Mouse (Mus musculus): ENCODE measurements around the gene Diablo. TPM values are rescaled to one million over a fixed set of nuclear protein-coding genes. Genes with fewer than 3 reads are reported as not detected.
"Not testable (repeated sequence)": the region's sequence is repeated elsewhere in the genome, so short reads cannot be mapped to it uniquely, and the experiment has no call there.

Diablo gene
- total RNA-seq, 2 experiments from 2014 or later, result 37.7 to 47.7 TPM

DNA sequence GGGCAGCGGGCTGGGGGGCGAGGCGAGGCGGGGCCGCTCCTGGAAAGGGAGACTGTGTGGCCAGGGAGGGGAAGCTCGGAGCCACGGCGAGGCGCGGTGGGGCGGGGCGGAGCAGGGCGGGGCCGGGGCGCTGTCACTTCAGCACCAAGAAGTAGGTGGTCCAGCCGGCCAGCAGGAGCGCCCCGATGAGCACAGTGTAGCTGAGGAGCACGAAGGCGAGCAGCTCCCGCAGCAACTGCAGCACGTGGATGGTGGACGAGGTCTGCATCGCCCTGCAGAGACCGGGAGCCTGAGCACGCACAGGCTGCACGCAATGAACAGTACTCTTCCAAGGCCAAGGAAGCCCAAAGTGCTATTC, 396 bp upstream of the Diablo start:
- intact Hi-C loops (cut with DNase I), result no loop called here
- peak overlapping the region; percentile 94 for H3K27ac ChIP-seq
- TF ChIP-seq CTCF (IDR thresholded peaks at IDR 0.05), result peak; percentile 22
- DNase-seq, result no peak
- peak overlapping the region; percentile 91 for H3K4me3 ChIP-seq

DNA sequence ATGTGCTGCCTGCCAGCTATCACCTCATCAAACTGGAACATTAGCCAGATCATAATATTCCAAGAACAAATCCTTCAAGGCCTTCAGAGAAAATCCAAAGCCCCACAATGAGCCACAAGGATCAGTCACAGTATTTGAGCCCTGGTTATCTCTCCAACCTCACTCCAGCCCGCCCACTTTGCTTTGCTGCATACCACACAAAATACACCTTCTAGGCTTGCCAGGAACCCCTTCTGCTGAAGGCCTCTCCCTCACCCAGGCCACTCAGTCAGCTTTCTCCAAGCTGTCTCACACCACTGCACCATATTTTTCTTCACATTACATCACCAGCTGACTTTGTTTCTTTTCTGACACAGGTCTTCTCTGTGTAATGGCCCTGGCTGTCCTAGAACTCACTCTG, 1.8 kb downstream of the Diablo start:
- intact Hi-C loops (cut with DNase I), result no loop called here
- DNase-seq, result no peak
- no peak for TF ChIP-seq CTCF (IDR thresholded peaks at IDR 0.05)
- Histone ChIP-seq H3K4me3 (no peak overlapping the region), H3K27ac (no peak overlapping the region)

DNA sequence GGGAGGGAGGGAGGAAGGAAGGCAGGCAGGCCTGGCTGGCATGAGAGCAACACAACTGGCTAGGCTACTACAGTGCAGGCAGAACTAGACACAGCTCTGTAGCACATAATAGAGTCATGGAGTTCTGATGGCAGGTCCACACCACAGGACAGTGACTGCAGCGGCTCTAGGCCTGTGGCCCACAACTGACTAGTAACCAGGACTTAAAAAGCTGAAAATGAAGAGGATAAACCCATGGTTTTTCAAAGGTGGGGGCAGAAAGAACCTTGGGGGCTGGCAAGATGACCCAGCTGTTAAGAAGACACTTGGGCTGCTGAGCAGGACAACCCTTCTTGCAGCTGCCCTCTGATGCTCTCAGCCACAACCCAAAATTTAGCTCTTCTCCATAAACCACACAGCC, 2.4 kb downstream of the Diablo start:
- intact Hi-C loops (cut with DNase I), result no loop called here
- H3K27ac ChIP-seq, result no peak overlapping the region
- DNase-seq, result no peak
- no peak overlapping the region for H3K4me3 ChIP-seq
- TF ChIP-seq CTCF (IDR thresholded peaks at IDR 0.05), result no peak

DNA sequence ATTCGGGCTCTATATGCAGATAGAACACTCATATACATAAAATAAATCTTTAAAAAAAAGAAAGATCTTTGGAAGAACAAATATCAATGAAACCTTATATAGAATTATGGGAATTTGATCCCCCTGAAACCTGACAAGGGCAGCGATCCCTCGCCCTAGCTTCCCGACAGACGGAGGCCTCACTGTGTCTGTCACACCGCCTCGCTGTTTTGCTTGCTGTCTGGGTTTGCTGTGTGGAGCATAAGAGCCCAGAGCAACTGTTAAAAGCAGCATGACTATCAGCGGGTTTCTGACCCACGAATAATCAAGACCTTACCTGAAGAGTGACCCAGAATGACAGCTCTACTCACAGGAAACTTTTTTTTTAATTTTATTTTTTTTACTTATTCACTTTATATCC, 3.3 kb downstream of the Diablo start:
- intact Hi-C loops (cut with DNase I), result no loop called here
- no peak for TF ChIP-seq CTCF (IDR thresholded peaks at IDR 0.05)
- no peak for DNase-seq
- H3K27ac ChIP-seq, result no peak overlapping the region
- H3K4me3 ChIP-seq, result no peak overlapping the region

DNA sequence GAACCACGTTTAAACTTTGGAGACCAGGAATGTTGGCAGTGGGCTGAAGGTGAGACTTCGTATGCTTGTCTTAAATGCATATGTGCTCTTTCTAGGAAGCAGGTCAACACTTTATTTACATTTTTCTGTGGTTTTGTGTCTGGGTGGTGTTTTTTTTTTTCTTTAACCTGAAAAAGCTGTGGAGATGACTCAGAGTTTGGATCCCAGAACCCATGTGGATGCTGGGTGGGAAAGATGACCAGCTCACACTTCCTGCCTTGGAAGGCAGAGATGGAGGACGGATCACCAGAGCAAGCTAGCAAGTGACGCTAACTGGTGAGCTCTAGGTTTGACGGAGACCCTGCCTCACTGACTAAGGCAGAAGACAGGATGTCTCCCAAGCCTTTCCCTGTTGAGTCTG, 9.1 kb downstream of the Diablo start:
- Histone ChIP-seq H3K4me3 (no peak overlapping the region), H3K27ac (no peak overlapping the region)
- intact Hi-C loops (cut with DNase I), result no loop called here
- TF ChIP-seq CTCF (IDR thresholded peaks at IDR 0.05), result no peak
- DNase-seq, result no peak

DNA sequence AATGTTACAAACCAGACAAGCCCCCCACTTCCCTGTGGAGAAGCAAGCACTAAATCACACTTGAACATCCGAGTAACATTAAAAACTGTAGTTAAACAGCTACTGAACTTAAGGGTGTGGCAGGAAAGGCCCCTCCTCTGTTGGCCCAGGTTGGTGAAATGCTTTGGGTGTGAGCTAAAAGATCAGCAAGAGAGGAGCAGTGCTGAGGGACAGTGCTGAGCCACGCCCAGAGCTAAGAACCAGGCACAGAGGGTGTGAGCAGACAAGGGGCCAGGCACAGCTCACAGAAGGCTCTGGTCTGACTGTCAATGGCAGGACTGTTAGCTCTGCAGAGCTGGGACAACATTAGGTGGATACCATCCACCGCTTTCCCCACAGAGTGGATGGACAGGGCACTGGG, 11.9 kb downstream of the Diablo start:
- intact Hi-C loops (cut with DNase I), result no loop called here
- Histone ChIP-seq H3K4me3 (no peak overlapping the region), H3K27ac (no peak overlapping the region)
- no peak for TF ChIP-seq CTCF (IDR thresholded peaks at IDR 0.05)
- no peak for DNase-seq

DNA sequence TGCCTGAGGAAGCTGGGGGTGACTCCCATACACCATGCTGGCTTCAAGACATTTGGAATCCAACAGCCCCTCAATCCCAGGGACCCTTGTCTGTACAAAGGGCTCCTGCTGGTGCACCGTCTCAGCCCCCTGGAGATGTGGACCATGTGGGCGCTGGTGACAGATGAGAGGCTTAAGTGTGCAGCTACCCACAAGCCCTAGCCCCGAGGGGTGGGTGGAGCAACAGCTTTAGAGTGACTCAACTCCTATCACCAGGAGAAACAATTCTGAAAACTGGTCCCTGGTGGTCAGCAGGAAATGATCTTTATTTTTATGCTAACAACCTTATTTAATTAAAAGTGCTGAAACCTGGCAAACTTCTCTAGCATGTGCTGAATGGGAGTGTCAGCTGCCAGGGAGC, 12.6 kb downstream of the Diablo start:
- H3K27ac ChIP-seq; DNase-seq; intact Hi-C loops (cut with DNase I); H3K4me3 ChIP-seq: not testable (repeated sequence)

DNA sequence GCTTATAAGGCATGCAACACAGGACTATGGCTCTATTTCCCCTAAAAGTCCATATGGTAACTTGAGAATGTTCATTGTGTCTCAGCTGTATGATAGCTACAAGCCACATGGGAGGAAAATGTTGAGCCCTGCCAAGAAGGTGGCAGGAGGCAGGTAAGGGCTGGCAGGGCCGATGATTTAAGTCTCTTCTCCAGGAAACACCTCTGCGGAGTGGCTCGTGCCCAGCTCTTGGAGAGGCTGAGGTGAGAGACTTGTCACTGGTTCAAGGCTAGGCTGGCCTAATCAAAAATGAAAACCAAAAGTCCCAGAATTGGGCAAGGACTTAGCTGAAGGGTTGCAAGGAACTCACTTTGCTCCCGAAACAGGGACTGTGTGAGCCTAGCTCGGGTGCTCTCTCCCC, 13.8 kb downstream of the Diablo start, which contains the start of gene B3gnt4:
Gene B3gnt4 (plus strand): TSS at position 301 of the 400 bp plus-strand sequence.
- TF ChIP-seq CTCF (IDR thresholded peaks at IDR 0.05), result no peak
- Histone ChIP-seq H3K27ac (no peak within 1 kb of the TSS), H3K4me3 (no peak within 1 kb of the TSS)
- intact Hi-C loops (cut with DNase I), result no loop called here
- DNase-seq, result no peak

DNA sequence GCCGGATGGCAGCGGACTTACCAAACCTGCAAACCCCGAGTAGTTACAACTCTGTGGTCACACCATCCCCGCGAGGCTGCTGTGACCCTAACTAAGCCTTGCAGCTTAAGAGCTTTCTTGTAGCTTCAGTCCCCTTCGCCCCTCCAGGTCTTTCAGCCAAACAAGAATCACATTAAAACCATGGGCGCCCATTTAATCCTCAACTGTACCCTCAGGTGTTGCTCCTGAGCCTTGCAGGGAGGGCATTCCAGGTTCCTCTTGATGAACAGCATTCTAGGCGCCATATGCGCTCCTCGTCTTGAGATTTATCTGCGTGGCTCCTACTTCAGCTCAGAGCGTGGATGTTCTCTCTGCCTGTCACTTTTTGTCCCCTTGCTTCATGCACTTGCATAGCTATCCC, 15.1 kb downstream of the Diablo start:
- H3K4me3 ChIP-seq, result peak overlapping the region; percentile 76
- TF ChIP-seq CTCF (IDR thresholded peaks at IDR 0.05), result no peak
- intact Hi-C loops (cut with DNase I), result no loop called here
- DNase-seq, result no peak
- no peak overlapping the region for H3K27ac ChIP-seq

DNA sequence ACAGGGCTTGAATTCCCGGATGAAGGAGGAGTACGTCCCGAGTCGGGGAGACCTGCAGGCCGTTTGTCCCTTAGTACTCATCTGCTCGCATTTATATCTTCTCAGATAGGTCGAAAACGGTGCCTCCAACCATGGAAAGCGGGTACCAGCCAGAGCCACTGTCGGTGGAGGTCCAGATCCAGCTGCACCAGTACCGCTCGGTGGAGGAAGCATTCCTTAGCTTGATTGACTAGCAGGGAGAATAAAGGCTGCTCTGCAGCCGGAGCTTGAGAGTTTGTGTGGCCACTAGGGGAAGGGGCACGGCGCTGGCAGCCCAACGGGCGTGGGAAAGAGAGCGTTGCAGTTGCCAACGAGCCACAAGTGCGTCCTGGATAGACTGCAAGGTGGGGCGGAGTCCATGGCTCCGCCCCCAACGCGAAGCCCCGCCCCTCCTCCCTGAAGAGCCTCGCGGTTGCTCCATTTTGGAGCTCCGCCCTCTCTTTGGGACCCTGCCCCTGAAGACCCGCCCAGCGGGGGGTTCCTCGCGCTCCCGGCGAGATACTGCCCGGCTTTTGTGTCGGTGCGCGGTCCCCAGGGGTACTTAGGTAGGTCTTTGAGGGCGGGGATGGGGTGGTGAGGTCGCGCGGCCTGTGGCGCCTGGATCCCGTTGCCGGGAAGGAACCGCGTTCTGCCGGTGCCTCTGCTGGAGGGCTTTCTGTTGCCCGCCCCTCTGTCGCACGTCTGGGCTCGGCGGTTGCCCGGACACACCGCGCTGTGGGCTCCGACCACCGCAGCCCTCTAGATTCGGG, 15.8 kb downstream of the Diablo start:
- no peak for TF ChIP-seq CTCF (IDR thresholded peaks at IDR 0.05)
- Histone ChIP-seq H3K27ac (no peak overlapping the region), H3K4me3 (peak overlapping the region; percentile 76)
- intact Hi-C loops (cut with DNase I), result no loop called here
- peak; percentile 83 for DNase-seq

DNA sequence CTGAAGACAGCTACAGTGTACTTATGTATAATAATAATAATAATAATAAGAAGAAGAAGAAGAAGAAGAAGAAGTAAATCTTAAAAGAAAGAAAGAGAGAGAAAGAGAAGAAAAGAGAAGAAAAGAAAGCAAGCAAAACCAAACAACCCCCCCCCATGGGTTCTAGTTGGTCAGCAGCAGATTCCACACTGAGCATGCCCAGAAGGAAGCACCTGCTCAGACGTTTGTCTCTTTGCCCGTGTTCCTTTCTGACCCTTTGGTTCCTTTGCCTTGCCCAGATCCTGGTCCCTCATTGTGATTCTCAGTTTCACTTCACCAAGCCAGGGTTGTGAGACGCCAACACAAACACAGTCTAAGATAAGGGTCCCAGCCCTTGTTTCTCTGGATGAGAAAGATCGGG, 22.0 kb downstream of the Diablo start:
- H3K27ac ChIP-seq, result no peak overlapping the region
- no peak for TF ChIP-seq CTCF (IDR thresholded peaks at IDR 0.05)
- H3K4me3 ChIP-seq, result no peak overlapping the region
- intact Hi-C loops (cut with DNase I), result loop anchor here (2.0 kb wide), 1 partner anchor 57 kb away; no protein-coding TSS in a partner anchor
- DNase-seq, result no peak

DNA sequence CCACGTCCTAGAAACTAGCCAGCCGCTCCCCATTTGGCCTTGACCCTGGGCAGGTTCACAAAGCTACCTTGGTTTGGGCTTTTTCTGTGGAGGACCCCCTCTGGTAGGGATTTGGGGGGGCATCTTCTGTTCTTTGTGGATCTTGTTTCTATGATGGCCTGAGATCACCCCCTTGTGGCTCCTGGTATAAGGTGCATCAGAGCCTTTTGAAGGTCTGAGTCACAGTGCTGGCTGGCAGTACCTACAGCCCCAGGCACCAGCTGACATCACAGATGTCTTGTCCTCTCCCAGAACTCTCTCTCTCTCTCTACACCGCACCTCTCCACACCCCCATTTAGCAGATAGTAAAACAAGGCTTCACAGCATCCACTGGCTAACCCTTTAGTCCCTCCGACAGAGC, 24.3 kb downstream of the Diablo start:
- Histone ChIP-seq H3K4me3 (no peak overlapping the region), H3K27ac (no peak overlapping the region)
- intact Hi-C loops (cut with DNase I), result loop anchor here (5.0 kb wide), 1 partner anchor 122 kb away; no protein-coding TSS in a partner anchor
- TF ChIP-seq CTCF (IDR thresholded peaks at IDR 0.05), result peak; percentile 61
- no peak for DNase-seq

DNA sequence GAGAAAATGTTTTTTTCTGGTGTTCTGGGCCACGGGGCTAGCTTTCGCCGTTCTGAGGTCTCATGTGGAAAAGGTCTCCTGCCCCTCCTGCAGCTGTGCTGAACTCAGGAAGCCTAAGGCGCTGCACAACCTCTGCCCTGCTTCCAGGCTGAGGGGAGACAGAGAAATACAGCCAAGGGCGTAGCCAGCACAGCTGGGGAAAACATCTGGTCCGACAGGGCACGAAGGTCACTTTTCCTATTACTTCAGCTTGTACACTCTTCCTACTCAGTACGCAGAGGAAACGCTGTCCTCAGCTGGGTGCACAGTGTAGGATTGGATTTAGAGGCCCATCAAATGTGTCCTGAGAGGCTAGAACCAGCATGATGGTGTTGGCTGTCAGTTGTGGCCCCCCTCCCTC, 34.0 kb downstream of the Diablo start:
- DNase-seq, result peak; percentile 56
- intact Hi-C loops (cut with DNase I), result no loop called here

More for the DNA sequence above, 34.0 kb downstream of the Diablo start:
- Histone ChIP-seq H3K4me3 (no peak overlapping the region), H3K27ac (peak overlapping the region; percentile 38; the same call in 1 of the 2 replicates)
- no peak for TF ChIP-seq CTCF (IDR thresholded peaks at IDR 0.05)
